Mouse (Mus musculus) testis, adult 2 months (tissue): ENCODE measurements around the gene Necab3. TPM values are rescaled to one million over a fixed set of nuclear protein-coding genes. Genes with fewer than 3 reads are reported as not detected.

ENCODE experiments used
- H3K27ac ChIP-seq: fragments of 200-500 bp; 2 replicates; pipeline ENCODE4 v1.5.1; 2012; ENCODE audit warnings: low read depth, low read length; ENCODE audit not compliant: control insufficient read depth, insufficient read depth
- H3K27me3 ChIP-seq: fragments of 200-500 bp; 2 replicates; pipeline ENCODE4 v1.6.1; 2012; ENCODE audit warnings: mild to moderate bottlenecking, low read length, moderate library complexity; ENCODE audit not compliant: control insufficient read depth, insufficient read depth
- H3K36me3 ChIP-seq: fragments of 200-500 bp; 2 replicates; pipeline ENCODE4 v1.6.1; 2012; ENCODE audit warnings: mild to moderate bottlenecking, low read length; ENCODE audit not compliant: control insufficient read depth, insufficient read depth
- H3K4me1 ChIP-seq: fragments of 200-500 bp; 2 replicates; pipeline ENCODE4 v1.6.1; 2012; ENCODE audit warnings: low read length; ENCODE audit not compliant: control insufficient read depth, insufficient read depth
- H3K4me3 ChIP-seq: fragments of 200-500 bp; 2 replicates; pipeline ENCODE4 v1.5.1; 2012; ENCODE audit warnings: low read depth, mild to moderate bottlenecking, low read length, moderate library complexity, mixed read lengths; ENCODE audit not compliant: control insufficient read depth
- CTCF ChIP-seq: fragments of 200-500 bp; IDR thresholded peaks from 2 replicates; pipeline ENCODE4 v1.5.1; 2012; ENCODE audit warnings: low read depth, mild to moderate bottlenecking, inconsistent platforms, low read length, moderate library complexity; ENCODE audit not compliant: control insufficient read depth, insufficient read depth, insufficient replicate concordance
- POLR2A ChIP-seq: fragments of 200-500 bp; IDR thresholded peaks from 2 replicates; pipeline ENCODE4 v1.6.1; 2012; ENCODE audit warnings: low read depth, mild to moderate bottlenecking, inconsistent platforms, low read length, moderate library complexity; ENCODE audit not compliant: control insufficient read depth
- polyA plus RNA-seq: library from polyadenylated mRNA; depleted of rRNA; stranded (reverse); fragments of >200 nt; gene quantifications from 2 replicates; pipeline ENCODE4 v1.2.3, GENCODE M21; 2012

Gene Necab3
- polyA plus RNA-seq, 1 experiment: 65.1 TPM

- H3K4me3 ChIP-seq: no peak overlapping the region
- no peaks in the 10 kb centered on the region for H3K27me3 ChIP-seq
- no peak overlapping the region for H3K27ac ChIP-seq
- no peaks in the 10 kb centered on the region for H3K4me1 ChIP-seq
- TF ChIP-seq POLR2A (no peak), CTCF (no peak)
- H3K36me3 ChIP-seq: no peaks in the 10 kb centered on the region
These were observed 25.5 kb upstream of the Necab3 start for GRCm38 (mm10) chr2:154583906-154584872.

- TF ChIP-seq POLR2A (no peak), CTCF (no peak; the same call in 1 of the 2 replicates)
- Histone ChIP-seq H3K4me3 (no peak overlapping the region), H3K27me3 (no peaks in the 10 kb centered on the region), H3K4me1 (no peaks in the 10 kb centered on the region), H3K36me3 (no peaks in the 10 kb centered on the region), H3K27ac (no peak overlapping the region)
These were observed 22.7 kb upstream of the Necab3 start for GRCm38 (mm10) chr2:154581421-154581820.

- Histone ChIP-seq H3K36me3 (no peaks in the 10 kb centered on the region), H3K4me1 (no peaks in the 10 kb centered on the region), H3K27ac (no peak overlapping the region), H3K4me3 (no peak overlapping the region), H3K27me3 (no peaks in the 10 kb centered on the region)
- TF ChIP-seq CTCF: no peak
- TF ChIP-seq POLR2A: no peak
These were observed 21.9 kb upstream of the Necab3 start for GRCm38 (mm10) chr2:154580586-154580985.

GRCm38 (mm10) chr2:154577744-154578067 lies 19.0 kb upstream of the Necab3 start:
- H3K27me3 ChIP-seq: no peaks in the 10 kb centered on the region
- TF ChIP-seq POLR2A: no peak
- no peak for TF ChIP-seq CTCF
- H3K36me3 ChIP-seq: no peaks in the 10 kb centered on the region
- H3K4me1 ChIP-seq: no peaks in the 10 kb centered on the region
- H3K4me3 ChIP-seq: no peak overlapping the region
- no peak overlapping the region for H3K27ac ChIP-seq

GRCm38 (mm10) chr2:154576876-154577743 lies 18.4 kb upstream of the Necab3 start:
- Histone ChIP-seq H3K27ac (no peak overlapping the region), H3K4me3 (no peak overlapping the region), H3K27me3 (no peaks in the 10 kb centered on the region), H3K4me1 (no peaks in the 10 kb centered on the region), H3K36me3 (no peaks in the 10 kb centered on the region)
- TF ChIP-seq CTCF: no peak
- no peak for TF ChIP-seq POLR2A

GRCm38 (mm10) chr2:154574271-154574670 lies 15.6 kb upstream of the Necab3 start:
- no peaks in the 10 kb centered on the region for H3K27me3 ChIP-seq
- H3K4me1 ChIP-seq: peaks cover 3% of the 10 kb centered on the region
- H3K36me3 ChIP-seq: no peaks in the 10 kb centered on the region
- no peak overlapping the region for H3K27ac ChIP-seq
- H3K4me3 ChIP-seq: no peak overlapping the region
- no peak for TF ChIP-seq POLR2A
- no peak for TF ChIP-seq CTCF

GRCm38 (mm10) chr2:154572996-154573395 lies 14.3 kb upstream of the Necab3 start:
- no peaks in the 10 kb centered on the region for H3K36me3 ChIP-seq
- H3K27me3 ChIP-seq: no peaks in the 10 kb centered on the region
- H3K27ac ChIP-seq: no peak overlapping the region
- TF ChIP-seq POLR2A: no peak
- no peak for TF ChIP-seq CTCF
- peaks cover 14% of the 10 kb centered on the region for H3K4me1 ChIP-seq
- no peak overlapping the region for H3K4me3 ChIP-seq
